Mouse (Mus musculus): ENCODE results near the gene Zfp956.
"Not testable (repeated sequence)": the region's sequence is repeated elsewhere in the genome, so short reads cannot be mapped to it uniquely, and the experiment has no call there.

Gene Zfp956

DNA sequence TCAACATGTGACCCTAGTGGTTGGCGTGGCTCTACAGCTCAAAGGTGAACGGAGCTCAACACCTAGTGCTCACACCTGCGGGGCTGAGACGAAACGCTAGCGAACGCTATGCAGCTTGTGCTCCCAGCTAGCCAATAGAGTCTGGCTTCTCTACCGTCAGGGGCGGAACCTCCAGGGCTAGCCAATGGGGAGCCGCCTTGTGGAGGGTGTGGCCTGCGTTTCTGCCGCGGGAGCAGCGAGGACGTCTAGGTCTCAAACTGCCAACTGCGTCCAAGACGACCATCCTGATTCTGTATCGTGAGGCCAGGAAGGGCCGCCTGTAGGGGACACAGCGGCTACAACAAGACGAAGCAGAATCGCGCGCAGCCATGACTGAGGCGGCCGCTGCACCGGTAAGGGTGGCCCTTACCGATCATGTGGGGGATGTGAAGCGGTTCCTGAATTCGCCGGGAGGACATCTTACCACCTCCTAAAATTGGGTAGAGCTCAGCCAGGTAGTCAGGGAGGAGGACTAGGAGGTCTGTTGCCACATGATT lies at the start of gene Zfp956:
Gene Zfp956, plus strand, starts transcription at position 200 of the 536 bp plus-strand sequence.
- peak; percentile 88 for DNase-seq (ENCODE audit: low spot score)

DNA sequence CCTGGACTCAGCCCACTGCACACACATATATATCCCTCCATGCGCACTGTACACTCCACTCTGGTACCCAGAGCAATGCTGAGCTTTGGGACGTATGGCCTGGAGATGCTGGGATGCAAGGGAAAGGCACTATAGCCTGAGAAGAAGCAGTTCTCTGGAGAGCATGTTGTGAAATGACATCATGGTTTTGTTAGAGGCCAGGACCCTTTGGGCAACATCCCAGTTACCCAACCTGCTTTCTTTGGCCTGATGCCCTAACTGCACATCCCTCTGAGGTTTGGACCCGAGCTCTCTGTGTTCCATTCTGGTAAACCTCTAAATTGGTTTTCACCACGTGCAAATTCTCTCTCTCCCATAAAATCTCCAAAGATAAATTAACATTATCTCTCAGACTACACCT lies 49.6 kb upstream of the Zfp956 start:
- no peak for DNase-seq (ENCODE audit: low spot score)

DNA sequence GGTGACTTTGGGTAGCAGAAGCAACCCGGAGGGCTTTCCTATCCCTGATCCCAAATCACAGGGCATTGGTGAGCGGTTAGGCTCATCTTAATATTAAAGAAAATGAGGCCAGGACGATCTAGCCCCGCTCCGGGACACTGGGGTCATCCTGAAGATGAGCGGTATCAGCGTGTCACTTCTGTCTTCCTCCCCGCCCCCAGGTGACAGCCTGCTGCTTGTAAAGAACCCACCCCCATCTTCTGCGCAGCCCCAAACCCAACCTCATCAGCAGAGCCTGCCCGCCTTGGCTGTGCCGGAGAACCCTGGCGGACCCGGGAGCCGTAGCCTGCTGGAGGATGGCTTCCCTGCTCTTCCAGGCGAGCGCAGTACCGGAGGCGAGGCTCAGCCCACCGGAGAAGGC lies 48.8 kb upstream of the Zfp956 start:
- no peak for DNase-seq (ENCODE audit: low spot score)

DNA sequence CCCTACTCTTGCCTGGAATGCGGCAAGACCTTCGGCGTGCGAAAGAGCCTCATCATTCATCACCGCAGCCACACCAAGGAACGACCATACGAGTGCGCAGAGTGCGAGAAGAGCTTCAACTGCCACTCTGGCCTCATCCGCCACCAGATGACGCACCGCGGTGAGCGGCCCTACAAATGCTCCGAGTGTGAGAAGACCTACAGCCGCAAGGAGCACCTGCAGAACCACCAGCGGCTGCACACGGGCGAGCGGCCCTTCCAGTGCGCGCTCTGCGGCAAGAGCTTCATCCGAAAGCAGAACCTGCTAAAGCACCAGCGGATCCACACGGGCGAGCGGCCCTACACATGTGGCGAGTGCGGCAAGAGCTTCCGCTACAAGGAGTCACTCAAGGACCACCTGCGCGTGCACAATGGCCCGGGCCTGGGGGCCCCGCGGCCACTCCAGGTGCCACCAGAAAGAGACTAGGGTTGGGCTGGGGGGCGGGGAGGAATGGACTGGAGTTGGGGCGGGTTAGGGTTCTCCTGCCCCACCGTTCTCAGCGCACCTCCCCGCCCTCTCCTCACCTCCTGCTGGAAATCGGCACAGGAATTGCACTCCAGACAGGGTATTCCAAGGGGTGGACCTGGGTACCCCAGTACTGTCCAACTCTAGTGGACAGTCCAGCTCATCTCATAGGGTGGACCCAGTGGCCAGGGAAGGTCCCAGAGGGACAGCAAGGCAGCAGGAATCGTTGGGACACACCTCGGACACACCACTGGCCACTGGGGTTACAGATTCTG lies 48.1 kb upstream of the Zfp956 start:
- no peak for DNase-seq (ENCODE audit: low spot score)

DNA sequence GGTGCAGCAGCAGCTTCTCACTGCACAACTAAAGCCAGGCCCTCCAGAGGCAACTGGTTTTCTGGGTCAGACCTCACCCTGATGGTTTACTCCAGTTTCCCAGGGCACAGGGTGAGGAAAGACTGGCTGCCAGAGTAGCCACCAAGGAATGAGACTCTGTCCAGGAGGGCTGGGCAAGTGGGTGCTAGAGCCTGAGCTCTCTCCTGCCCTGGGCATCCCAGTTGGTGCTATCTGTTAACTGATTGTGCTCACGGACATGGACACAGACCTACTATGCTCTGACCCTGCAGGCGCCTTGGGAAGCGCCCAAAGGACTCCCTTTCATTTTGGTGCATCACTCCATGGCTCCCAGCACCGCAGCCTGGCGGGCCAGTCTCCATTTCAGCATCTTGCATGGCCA lies 46.9 kb upstream of the Zfp956 start:
- no peak for DNase-seq (ENCODE audit: low spot score)

DNA sequence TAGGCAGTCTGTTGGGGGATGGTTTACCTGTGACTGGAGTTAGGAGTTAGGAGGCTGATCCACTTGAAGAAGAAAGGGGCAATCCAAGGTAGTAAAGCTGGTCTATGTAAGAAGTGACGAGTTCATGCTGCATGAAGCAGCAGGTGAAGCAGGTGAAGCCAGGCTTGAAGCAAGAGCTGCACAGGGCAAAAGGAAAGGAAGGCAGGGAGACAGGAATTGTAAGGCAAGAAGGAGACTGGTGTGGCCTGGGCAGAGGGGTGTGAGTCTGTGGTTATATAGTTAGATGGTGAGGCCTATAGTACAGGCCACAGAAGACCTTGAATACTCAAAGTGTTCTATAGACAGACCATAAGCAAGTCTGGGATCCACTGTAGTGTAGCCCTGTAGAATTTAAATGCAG lies 44.2 kb upstream of the Zfp956 start:
- no peak for DNase-seq (ENCODE audit: low spot score)

DNA sequence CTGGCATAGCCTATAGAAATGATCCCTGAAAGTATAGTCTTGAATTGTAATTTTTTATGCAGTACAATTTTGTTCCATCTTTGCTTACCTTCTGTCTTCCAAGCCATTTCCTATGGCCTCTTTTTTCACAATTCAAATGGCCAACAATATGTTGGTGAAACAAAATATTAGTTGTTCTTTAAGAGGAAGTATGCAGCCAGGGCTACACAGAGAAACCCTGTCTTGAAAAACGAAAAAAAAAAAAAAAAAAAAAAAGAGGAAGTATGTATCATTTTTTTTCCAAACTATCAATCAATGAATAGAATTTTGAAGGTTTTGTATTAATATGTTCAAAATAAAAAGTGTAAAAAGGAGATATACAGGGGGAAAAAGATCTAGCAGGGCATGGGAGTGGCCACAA lies 41.5 kb upstream of the Zfp956 start:
- DNase-seq (ENCODE audit: low spot score), result no peak

DNA sequence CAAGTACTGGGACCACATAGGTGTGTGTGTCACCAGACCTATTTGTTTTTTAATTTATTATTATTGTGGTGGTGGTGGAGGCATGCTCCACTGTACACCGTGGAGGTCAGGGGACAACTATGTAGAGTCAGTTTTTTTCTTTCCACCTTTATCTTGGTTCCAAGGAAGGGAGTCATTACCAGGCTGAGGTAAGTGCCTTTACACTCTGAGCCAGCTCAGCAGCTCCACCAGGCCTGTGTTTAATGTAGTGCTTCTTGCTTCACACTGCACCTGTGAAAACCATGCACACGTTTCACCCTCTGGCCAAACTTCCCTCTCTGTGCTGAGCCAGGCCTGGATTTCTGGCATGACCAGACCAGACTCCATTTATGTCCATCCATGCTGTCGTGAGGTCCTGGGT lies 40.2 kb upstream of the Zfp956 start:
- DNase-seq (ENCODE audit: low spot score), result no peak

DNA sequence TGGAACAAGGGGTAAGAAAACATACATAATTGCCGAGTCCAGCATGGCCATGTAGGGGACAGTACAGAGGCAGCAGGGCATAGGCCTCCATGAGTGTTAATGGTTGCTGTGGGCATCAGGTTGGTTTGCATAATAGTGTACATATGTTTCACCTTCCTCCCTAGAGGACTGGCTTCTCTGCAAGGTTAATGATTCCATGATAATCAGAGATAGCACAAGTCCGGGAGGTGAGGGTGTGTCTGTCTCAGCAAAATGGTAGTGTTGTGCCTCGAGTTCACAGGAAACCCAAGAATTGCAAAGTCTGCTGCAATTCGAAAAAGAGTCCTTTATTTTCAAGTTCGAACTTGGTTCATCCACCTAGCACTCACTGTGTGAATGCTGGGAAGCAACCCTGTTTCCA lies 36.1 kb upstream of the Zfp956 start:
- no peak for DNase-seq (ENCODE audit: low spot score)

DNA sequence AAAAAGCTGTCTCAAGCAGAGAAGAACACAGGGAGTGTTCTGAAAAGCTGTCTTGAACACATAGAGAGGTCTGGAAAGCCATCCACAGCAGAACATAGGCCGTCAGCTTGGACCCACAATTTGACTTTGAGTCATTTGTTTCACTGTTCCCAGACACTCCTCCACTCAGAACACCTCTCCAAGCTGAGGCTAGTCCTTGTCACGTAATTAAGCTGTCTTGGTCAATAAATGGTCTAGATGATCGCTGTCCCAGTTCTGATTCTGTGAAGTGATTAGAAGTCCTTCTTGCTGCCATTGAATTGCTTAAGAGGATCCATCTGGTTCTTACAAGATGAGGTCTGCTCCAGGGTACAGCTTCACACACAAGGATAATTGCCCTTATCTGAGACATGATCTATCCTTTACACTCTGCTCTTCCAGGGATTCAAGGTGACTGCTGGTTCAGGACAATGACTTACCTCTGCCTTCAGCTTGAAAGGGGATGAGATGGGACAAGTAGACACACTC lies 34.4 kb upstream of the Zfp956 start:
- no peak for DNase-seq (ENCODE audit: low spot score)

DNA sequence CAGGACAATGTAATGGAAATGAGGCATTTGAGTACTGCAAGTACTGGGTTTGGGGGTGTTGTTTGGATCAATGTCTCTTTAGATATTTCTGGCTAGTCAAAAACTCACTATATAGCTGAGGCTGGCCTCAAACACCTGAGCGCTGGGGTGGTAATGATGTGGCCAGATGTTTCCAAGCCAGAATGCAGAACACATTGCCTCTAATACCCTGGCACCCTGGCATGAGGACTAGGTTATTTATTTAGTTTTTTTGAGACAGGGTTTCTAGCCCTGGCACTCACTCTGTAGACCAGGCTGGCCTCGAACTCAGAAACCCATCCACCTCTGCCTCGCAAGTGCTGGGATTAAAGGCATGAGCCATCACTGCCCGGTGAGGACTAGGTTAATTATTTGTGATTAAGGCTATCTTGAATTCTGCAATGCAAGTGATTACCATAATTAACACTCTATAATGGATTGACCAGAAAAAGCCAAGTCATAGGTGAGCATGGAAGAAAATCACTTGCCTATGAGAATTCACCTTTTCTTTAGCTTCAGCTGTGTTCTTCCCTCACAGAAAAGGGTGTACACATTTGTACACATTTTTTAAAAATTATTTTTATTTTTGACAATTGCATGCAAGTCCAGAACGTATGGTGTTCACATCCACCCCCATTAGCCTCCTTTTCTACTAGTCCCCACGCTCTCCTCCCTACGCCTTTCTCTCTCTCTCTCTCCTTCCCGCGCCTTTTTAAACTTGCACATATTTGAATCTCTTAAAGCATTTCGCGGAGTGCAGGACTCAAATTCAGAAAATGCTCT lies 33.3 kb upstream of the Zfp956 start:
- no peak for DNase-seq (ENCODE audit: low spot score)

DNA sequence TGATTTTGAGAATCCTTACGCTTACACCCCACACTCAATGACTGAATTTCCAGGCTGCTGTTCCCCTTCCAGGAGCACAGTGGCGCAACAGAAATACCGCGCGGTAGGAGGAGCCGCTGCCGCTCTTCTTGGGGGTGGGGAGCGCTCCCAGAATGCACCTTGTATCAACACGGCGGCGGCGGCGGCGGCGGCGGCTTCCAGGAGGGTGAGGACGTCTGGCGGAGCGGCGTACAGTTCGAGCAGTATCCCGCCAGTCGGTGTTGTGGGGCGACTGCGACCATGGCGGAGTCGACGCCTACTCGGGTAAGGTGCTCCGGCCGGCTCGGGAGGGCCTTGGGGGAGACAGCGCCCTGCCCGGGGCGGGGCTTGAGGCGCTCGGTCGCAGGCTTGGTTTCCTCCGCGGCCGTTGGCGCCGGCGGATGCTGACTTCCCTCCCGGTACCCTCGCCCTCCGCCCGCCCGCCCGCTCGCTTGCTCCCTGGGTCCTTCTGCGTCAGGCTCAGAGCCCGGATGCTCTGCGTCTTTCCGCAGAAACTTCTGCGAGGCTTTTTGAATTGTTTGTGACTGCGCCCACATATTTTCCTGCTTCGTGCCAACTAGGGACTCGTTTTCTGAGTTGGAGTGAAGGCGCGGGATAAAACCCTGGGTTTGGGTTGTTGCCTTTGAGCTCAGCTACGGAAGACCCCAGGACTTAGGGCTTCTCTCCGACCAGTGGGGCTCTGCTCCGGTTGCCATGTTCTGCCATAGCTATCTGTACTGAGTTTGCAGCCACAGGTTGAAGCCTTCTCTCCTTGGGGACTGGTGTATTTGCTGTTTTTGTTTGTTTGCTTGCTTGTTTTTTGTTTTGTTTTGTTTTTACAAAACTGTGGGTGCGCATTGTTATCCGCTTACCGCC lies 32.5 kb upstream of the Zfp956 start, which contains the start of gene Zfp212:
Gene Zfp212, plus strand, starts transcription at position 30 of the 894 bp plus-strand sequence.
- peak; percentile 79 for DNase-seq (ENCODE audit: low spot score)

DNA sequence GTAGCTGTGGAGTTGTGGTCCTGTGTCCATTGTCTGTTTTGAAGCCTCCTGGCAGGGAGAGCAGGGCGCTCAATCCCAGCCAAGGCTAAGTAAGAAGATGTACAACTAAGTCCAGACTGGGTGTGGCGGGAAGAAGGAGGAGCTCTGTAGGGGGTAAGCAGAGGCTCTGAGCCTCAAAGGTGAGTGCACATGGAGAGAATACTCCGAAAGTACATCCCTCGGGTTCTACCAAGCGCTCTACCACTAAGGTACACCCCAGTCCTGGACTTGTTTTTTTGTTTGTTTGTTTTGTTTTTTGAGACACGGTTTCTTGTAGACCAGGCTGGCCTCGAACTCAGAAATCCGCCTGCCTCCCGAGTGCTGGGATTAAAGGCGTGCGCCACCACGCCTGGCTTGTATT lies 10.7 kb upstream of the Zfp956 start:
- no peak for DNase-seq (ENCODE audit: low spot score)

DNA sequence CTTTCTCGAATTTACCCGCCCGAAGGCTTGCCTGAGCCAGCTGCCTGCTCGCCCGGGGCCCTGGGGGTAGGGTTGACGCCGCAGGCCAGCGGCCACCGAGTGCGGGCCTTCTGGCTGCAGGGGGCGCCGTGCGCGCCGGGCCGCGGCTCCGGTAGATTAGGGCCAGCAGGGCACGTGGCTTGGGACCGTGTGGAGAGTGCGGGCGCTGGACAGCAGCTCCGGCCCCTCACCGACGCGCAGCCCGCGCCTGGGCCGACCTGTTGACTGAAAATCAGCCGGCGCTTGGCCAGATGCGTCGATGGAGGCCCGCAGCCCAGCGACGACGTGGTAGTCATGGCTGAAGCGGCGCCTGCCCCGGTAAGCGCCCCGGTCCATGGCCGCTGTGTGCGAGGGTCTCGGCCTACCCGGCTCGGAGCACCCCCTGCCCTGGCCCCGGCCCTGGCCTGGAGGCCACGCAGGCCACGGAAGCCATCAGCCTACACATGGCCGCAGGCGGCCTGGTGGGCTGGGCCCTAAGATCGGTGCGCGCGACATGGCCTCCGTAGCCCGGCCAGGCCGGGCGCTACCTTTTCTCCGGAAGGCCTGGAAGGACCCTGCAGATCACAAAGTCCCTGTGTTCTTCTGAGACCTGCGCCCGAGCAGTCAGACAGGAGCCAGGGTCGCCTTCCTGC lies 10.0 kb upstream of the Zfp956 start:
- peak; percentile 61 for DNase-seq (ENCODE audit: low spot score)

DNA sequence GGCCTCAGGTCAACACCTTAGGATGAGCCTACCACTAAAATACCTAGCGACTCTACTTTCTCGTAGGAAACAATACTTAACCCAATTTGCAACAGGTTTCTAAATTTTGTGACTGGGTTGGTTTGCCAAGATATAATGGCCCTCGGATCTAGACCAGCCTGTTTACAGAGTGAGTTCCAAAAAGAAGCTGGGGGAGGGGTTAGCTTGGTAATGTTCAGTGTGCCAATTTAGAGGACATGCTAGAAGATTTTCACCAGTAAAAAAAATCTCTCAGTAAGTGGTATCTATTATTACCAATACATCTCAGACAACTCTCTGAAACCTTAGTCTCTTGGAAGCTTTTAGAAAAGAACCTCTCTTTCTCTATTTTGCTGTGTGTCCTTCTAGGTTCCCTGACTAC lies 9.5 kb upstream of the Zfp956 start:
- no peak for DNase-seq (ENCODE audit: low spot score)

DNA sequence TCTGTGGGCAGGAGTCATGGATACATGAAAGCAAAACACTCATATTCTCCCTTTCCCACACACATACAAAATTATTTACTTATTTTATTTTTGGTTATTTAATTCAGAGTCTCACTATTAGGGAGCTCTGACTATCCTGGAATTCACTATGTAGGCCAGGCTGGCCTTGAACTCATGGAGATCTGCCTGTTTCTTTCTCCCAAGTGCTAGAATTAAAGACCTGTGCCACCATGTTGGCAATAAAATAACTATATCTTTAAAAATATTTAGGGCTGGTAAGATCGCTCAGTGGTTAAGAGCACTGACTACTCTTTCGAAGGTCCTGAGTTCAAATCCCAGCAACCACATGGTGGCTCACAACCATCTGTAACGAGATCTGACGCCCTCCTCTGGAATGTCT lies 5.8 kb upstream of the Zfp956 start:
- DNase-seq (ENCODE audit: low spot score), result no peak

DNA sequence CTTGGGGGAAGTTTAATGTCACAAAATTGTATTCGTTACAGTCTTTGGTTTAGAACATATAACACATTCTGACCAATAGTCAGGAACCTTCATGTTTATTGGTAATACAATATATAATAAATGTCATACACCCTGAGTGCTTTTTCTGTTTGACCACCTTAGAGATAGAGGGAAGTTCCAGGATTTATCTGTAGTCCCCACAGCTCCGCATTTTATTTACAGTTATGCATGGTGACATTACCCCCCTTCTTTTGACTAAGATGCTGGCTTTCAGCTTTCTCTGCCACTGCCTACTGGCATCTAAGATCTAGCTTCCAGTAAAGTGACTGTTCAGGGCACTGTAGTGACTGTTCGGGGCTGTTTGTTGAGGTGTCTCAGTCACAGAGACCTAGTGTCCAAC lies 1.2 kb downstream of the Zfp956 start:
- DNase-seq (ENCODE audit: low spot score), result no peak

DNA sequence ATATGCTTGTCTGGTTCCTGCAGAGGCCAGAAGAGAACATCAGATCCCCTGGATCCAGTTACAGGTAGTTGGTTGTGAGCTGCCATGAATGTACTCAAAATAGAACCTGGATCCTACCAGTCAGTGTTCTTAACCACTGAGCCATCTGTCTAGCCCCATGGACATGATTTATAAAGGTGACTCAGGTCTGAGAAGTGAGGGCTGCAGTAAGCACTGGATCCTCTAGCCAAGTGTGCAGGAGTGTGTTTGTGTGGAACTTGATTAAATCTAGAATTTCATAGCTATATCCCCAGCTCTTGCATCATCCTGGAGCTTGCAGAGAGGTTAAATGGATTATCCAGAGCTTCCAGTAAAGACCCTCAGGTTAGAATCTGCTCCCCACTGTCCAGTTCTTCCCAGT lies 4.6 kb downstream of the Zfp956 start:
- no peak for DNase-seq (ENCODE audit: low spot score)

DNA sequence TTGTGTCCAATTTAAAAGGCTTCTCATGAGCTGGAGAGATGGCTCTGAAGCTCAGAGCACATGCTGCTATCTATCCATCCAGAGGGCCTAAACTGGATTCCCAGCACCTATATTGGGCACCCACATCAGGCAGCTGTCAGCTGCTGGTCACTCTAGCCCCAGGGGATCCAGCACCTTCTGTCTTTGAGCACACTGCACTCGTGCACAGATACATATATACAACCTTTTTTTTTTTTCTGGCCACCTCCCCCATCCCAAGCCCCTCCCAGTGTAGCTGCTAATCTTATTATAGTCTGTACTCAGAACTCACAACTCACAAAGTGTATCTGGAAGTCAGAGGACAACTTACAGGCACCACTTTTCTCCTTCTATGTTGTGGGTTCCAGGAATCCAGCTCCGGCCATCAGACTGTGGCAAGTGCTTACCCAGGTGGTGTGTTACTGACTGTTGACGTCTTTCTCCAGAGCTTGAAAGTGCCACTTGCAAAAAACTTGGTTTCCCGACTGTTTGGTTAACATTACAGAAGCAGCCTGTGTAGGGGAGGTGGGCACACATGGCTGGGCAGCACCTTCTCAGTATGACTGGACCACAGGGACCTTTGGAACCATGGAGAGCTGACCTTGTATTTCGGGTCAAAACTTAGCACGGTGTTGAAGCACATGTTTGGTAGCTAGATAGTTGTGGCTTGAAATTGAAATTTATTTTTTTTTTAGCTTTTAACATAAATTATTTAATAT lies 7.7 kb downstream of the Zfp956 start:
- DNase-seq (ENCODE audit: low spot score), result no peak

DNA sequence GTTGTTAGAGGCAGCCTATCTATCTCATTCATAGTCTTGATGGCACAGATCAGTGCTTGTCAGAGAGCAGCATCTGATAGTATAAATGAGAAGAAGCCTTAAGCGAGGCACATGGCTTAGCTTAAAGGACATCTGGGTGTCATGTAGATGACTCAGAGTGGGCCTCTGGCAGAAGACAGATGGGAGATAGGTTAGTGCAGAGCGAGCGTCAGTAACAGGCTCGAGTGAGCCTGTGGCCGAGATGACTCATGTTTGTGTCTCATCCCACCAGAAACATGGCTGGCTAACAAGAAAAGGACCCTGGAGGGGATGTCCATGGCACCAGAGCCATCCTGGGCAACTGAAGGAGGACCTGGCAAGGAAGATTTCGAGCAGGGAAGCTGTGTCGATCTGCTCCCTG lies 9.9 kb downstream of the Zfp956 start:
- no peak for DNase-seq (ENCODE audit: low spot score)

DNA sequence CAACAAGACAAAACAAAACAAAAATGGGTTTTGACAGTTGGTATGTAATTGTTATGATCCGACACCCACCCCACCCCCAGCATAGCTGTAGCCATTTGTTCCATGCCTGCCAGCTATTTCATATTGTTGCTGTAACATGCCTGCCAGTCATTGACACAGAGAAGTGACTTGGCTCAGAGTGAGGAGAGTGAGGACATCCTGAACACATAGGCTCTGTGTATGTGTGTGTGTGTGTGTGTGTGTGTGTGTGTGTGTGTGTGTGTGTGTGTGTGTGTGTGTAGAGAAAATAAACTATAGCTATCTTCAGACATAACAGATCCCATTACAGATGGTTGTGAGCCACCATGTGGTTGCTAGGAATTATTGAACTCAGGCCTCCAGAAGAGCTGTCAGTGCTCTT lies 15.0 kb downstream of the Zfp956 start:
- DNase-seq (ENCODE audit: low spot score), result not testable (repeated sequence)

Measured in ovary, adult 18-20 months (tissue).